Mouse (Mus musculus): ENCODE data around the gene Cgrrf1.

Gene Cgrrf1

DNA sequence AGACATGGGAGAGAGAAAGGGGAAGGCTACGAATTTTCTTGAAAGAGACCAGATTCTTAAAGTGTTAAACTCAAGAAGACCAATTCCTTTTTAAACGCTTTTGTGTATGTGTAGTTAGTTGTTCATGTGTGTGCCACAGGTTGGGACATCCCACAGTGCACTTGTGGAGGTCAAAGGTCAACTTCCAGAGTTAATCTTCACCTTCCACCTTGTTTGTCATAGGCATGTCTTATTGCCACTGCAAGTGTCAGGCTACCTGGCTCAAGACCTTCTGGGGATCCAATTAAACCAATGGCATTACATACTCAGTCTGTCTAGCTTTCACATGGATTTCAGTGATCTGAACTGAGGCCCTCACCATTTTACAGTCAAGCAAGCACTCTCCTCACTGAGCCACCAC is 7.9 kb upstream of the Cgrrf1 start:
- DNase-seq (ENCODE audit: low spot score in 2 of 2), result no peak

DNA sequence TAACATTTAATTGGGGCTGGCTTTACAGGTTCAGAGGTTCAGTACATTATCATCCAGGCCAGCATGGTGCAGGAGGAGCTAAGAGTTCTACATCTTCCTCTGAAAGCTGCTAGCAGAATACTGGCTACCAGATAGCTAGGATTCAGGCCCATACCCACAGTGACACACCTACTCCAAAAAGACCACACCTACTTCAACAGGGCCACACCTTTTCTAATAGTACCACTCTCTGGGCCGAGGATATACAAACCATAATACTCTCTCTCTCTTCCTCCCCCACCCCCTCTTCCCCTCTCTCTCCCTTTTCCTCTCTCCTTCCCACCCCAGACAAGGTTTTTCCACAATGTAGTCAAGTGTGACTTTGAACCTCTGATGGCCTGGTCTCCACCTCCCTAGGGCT is 4.5 kb upstream of the Cgrrf1 start:
- no peak for DNase-seq (ENCODE audit: low spot score in 2 of 2)

DNA sequence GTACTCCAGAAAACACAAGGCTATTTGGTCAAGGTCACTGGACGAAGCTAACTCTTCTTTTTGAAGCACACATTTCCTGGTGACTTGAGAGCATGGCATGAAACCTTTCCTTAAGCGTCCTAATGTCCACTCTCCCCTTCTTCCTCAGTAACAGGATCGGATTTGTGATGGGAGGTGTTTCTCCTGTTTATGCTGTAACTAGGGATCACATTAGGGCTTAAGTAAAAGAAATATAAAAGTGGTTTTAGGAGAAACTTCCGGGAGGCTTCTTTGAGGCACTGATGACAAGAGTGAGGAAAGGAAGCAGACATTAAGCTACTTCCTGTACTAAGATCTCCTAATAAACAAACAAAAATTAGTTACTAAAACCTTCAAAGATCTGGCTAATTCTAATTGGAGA is 630 bp upstream of the Cgrrf1 start:
- no peak for DNase-seq (ENCODE audit: low spot score in 2 of 2)

DNA sequence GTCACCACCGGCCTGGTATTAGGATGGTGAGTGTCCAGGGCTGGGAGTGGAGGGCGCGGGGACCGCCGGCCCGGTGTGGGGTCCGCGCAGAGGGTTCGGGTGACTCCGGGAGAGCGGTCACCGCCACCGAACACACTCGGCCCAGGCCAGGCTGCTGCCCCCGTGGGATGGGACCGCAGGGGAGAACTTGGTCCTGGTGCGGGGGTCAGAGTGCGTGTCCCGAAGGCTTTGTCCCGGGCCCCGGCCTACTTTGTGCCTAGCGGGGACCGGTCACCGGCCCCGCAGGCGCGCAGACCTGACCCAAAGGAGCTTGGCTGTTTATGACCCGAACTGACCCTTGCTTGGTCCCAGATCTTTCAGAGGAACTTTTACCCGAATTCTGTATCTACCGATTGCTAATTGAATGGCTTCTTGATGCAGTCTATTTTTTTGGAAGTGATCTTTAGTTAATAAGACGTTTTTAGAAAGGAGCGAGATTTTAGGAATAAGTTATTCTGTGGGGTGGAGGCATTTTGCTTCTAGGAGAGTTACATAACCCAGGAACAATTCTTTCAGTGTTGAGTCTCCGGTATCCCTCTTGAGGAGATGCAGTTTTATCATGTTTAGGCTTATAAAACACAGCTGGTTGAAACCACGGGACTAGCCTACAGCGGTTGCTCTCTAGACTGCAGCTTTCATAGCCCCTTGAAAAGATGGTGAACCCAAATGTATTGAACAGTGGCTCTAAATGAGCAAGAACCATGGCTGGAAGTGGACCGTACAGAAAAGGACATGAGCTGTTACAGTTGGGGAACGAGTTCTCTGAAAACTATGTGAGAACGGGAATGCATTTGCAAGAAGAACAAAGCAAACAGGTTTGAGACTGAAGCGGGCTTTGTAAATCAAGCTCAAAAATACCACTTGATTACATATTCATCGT is 688 bp downstream of the Cgrrf1 start:
- DNase-seq (ENCODE audit: low spot score in 2 of 2), result no peak

DNA sequence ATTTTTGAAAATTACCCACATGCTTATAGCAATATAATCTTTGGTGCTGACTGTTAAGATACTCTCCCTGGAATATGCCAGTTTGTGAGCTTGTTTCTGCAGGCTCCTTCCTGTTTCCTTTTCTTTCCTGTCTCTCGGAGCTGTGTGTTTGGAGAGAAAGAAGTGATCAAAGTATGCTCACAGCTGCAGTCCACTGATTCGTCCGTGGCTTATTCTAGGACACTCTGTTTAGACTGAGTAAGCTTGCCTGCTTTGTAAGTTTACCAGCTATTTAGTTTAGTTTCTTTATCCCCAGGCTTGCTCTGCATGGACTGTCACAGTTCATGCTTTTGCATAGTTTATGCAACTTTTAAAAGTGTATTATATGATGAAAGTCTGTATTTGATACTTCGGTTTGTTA is 7.4 kb downstream of the Cgrrf1 start:
- DNase-seq (ENCODE audit: low spot score in 2 of 2), result no peak

DNA sequence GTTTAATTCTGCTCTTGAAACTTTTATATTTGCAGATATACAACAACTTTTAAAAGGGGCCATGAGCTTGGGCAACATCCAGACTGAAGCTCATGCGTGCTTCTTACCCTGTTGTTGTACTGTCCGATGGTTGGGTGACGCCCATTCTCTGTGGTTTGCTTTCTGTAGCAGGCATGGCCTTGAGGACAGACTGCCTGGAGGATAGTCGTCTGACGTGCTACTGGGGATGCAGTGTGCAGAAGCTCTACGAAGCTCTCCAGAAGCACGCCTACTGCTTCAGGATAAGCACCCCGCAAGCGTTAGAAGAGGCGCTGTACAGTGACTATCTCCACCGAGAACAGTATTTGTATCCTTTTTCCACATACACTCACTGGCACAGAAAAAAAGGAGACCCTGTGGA is 13.8 kb downstream of the Cgrrf1 start:
- no peak for DNase-seq (ENCODE audit: low spot score in 2 of 2)

DNA sequence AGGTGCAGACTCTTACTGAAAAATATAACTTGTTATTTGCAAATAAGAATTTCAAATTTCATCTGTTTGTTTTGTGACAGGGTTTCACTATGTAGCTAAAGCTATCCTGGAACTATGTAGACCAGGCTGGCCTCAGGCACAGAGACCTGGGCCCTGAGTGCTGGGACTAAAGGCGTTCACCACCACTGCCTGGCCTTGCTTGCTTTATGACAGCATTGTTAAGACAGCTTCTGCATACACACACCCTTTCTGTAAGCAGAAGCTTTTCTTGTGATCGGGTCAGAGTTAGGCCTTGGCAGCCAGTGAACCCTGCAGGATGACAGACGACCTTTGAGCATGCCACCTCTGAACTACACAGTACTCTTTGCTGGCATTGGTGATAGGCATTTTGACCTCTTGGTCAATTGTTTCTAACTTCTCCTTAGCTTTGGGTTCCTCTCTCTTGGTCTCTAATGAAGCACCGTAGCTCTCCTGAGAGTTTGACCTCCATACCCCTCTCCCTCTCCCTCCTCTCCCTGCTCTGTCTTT is 16.2 kb downstream of the Cgrrf1 start:
- DNase-seq (ENCODE audit: low spot score in 2 of 2), result no peak

DNA sequence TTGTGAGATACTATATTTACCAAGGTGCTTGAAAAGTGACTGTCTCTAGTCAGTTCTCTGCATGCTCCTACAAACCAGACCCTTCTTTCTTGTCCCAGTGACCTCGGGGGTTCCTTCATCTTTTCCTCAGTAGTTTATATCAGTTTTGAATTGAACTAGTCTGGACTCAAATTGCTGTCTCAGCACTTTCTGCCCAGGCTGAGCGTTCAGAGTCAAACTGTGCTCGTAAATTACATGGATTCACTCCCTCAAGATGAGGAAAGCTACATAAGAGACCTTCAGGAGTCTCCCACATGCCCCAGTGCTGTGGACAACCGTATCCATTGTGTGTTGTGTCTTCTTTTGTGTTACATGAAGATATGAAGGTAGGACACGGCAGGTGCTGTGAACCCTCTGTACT is 16.8 kb downstream of the Cgrrf1 start:
- DNase-seq (ENCODE audit: low spot score in 2 of 2), result no peak

DNA sequence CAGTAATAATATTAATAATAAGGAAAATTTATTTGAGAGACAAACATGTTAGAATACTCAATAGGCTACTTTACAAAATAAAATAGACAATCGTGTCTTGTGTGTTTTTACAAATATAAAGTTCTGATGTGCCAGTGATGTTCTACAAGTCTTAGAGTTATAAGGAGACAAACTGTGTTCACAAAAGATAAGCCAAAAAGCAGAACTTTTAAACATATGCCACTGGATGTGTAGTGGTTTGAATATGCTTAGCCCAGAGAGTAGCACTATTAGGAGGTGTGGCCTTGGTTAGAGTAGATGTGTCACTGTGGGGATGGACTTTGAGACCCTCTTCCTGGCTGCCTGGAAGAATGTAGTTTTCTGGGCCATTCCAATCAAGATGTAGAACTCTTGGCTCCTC is 17.8 kb downstream of the Cgrrf1 start:
- DNase-seq (ENCODE audit: low spot score in 2 of 2), result no peak

DNA sequence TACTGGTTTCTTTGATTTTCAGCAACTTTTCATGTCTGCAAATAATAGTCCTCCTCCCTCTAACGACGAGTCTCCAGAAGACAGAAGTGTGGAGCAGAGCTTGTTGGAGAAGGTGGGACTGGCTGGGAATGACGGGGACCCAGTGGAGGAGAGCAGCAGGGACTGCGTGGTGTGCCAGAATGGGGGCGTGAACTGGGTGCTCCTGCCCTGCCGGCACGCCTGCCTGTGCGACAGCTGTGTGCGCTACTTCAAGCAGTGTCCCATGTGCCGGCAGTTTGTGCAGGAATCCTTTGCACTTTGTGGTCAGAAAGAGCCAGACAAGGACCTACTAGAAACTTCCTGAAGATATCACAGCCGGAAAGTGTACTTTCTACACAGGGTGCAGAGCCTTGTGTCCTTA is 21.8 kb downstream of the Cgrrf1 start:
- no peak for DNase-seq (ENCODE audit: low spot score in 2 of 2)

DNA sequence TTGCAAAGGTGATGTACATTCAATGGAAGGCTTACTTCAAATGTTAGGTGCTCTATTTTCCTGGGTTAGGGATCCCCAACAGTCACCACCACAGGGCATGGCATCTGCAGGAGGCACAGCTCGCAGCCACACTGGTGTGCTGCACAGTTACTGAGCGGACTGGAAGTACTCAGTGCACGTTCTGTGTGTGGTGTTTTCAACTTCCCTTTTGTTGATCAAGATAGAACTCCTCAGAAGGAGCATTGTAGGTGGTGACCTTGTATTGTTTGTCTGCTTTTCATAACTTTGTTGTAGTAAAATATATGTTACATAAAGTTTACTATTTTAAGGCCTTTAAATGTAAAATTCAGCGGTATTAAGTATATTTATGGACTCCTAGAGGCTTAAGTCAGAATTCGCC is 31.0 kb downstream of the Cgrrf1 start:
- no peak for DNase-seq (ENCODE audit: low spot score in 2 of 2)

DNA sequence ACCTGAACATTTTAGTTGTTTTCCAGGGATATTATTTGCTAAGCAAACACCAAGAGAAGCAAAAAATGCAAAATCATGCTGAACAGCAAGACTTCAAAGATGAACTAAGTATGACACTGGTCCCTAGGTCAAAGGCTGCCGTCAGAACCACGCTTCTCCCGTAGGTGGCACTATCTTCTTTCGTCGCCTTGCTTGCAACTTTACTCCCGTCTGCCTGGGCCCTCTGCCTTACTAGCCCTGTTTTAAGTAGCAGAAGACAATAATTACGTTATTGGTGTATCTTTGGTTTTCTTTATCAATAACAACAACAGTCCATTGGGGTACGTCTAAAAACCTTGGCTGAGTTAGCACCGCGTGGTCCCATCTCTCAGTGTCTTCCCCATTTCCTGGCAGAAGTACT is 49.0 kb downstream of the Cgrrf1 start:
- peak in 1 of 2 experiments; percentile 12 for DNase-seq (ENCODE audit: low spot score in 2 of 2)

DNA sequence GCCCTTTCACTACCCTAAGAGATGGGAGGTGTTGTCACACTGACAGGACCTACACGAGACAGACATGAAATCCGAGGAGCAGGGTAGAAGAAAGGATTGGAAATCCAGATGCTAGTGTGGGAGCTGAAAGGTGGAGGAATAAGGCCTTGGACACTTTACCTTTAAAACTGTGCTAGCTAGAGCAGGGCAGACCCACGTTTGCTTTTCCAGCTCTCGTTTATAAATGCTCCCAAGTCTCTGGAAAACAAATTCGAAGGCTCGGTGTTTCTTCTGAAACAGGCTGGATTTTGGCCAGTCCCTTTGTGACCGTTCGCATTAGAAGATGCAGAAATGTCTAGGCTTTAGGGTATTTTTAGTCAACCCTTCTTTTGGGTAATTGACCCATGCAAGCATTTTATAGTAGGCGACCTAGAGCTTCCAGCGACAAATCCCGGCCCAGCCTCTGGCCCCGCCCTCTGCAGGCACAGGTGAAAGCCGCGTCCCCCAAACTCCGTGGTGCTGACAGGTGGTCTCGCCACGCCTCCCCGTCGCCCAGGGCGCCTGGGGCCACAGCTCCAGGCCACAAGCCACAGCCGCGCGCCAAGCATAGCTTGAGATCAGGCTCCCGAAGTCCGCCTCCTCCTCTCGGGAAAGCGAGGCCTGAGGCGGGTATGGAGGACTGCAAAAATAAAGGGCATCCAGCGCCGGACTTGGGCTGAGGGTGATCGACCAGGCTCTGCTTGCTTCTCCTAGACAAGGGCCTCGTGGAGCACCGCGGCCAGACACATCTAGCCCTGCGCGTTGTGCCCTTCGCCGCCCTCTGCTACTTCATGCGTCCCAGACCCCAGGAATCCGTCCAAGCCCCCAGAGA is 49.9 kb downstream of the Cgrrf1 start:
- DNase-seq (ENCODE audit: low spot score in 2 of 2), result peak in 1 of 2 experiments; percentile 19

DNA sequence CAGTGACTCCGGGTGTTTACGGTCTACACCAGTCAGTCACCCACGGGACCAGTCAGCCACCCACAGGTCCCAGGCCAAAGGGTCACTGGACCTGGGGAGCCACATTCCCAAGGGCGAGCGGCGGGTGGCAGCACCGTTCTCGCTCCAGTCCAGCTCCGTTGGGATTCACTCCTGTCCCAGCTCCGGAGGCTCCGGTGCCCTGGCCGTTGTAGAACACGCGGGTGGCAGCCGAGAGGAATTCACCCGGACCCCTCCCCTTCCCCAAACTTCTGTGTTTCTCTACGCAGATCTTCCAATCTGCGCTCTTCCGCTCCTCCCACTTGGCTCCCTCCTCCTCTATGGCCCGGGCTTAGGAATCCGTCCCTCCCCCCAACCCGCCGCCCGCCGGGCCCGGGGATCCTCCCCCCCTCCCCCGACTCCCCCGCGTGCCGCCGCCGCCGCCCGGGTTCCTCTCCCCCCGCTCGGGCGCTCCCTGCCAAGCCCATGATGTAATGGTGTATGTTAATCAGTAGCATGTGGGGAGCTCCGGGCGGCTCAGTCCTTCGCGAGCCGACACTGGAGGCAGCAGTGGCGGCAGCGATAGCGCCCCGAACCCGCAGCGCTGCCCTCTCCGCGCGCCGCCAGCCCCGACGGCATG is 50.6 kb downstream of the Cgrrf1 start, which contains the start of gene Samd4:
Gene Samd4, plus strand, starts transcription at position 424 of the 637 bp plus-strand sequence.
- peak in 1 of 2 experiments; percentile 15 for DNase-seq (ENCODE audit: low spot score in 2 of 2)

DNA sequence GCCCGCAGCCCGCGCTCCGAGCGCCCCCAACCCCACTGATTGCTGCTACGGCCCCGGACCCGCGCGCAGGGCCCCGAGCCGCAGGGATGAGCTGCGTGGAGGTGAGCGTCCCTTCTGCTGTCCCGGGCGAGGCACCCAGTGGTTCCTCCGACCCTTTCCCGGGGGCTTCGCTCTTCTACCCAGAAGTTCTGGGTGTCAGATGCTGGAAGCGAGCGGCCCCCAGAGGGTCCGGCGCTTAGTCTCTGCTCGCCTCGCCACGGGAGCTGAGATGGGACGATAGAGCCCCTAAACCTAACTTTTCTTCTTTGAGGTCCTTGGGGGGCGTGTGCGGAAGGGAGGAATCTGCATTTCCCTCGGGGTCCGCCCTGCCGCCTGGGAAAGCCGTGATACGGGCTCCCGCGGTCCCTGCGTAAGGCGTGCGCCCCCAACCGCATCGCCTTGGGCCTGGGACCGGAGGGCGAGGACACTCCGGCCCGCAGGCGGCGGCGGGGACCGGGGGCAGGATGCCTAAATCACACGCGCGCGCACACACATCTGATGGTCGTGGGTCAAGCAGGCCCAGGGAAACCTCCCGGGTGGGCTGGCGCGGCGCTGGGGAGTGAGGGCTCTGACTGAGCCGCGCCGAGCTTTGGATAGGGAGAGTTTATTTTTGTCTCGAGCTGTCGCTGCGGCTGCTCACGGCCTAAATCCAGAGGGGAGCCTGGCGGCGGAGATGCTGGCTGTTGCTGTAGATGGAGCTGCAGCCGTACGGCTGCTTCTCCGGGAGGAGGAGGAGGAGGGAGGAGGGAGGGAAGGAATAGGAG is 51.3 kb downstream of the Cgrrf1 start:
- DNase-seq (ENCODE audit: low spot score in 2 of 2), result peak; percentile 35 to 39

DNA sequence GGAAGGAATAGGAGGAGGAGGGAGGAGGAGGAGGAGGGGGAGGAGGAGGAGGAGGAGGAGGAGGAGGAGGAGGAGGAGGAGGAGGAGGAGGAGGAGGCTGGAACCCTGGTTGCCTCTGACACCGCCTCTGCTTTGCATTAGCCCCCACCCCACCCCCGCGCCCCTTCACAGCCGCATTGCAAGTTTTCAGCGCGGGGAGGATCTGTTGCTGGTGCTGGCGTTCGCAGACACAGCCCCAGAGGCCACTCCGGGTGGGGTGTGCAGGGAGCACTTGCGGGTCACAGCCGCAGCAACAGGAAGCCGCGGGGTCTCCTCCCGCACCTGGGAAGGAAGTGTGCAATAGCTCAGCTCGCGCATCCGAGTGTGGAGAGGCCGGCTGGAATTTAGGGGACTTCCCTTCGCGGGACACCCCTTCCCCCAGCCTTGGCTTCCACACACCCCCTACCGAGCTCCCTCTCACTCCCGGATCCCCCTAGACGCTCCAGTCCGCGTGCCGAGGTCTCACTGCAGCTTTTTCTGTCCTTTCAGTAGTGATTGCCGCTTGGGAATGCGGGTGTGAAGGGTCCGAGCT is 52.0 kb downstream of the Cgrrf1 start:
- DNase-seq (ENCODE audit: low spot score in 2 of 2), result peak; percentile 29 to 32

DNA sequence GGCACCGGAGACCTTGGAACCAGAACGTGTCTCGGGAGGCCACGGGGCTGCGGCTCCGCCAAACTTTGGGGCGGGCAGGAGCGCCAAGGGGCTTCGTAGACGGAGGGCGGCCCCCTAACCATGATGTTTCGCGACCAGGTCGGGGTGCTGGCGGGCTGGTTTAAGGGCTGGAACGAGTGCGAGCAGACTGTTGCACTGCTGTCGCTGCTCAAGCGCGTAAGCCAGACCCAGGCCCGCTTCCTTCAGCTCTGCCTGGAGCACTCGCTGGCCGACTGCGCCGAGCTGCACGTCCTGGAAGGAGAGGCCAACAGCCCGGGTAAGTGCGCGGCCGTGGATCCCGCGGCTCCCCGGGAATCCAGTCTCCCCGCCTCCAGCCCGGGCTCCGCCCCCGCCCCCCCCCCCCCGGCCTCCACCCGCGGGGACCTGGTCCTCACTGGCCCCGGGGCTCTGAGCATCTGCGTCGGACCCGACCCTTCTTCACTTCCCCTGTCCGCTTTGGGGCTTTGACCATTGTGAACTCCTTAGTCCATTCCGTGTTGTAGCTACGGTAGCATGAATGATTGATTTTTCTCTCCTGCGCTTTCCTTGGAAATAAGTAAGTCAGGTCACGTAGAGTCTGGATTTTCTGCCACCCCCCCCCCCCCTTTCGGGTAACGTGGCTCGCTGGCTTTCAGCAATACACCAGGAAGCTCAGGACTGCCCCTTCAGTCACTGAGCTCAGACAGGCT is 52.9 kb downstream of the Cgrrf1 start:
- peak; percentile 34 to 39 for DNase-seq (ENCODE audit: low spot score in 2 of 2)

DNA sequence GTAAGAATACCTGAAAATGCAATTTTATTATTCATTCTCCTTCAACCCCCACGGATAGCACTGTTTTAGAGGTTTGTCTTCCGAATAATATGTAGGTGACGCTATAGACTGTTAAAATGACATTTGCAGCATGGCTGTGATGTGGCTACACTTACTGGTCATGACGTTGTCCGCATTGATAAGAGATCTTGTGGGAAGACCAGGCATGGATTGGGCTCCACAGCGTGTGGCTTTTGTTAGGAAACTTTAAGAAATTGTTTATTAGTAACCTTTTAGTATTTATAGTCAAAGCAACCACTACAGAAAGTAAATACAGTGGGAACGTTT is 53.5 kb downstream of the Cgrrf1 start:
- DNase-seq (ENCODE audit: low spot score in 2 of 2), result no peak

DNA sequence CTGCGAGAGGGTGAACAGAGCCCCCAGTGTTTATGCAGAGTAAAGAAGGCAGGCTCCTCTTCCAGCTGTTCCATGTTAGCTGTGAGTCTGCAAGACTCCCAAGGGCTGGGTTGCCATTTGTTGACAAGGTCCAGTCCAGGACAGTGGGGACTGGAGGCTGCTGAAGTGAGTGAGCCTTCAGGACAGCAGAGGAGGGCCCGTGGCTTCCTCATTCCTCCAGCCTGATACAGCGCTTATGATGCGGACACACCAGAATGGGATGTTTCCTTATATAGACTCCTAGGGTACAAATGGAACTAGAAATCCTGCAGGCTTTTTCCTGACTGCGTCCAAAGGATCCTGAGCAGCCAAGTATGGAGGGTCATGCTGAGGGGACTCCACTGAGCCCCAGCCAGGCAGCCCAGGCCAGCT is 54.0 kb downstream of the Cgrrf1 start:
- no peak for DNase-seq (ENCODE audit: low spot score in 2 of 2)

DNA sequence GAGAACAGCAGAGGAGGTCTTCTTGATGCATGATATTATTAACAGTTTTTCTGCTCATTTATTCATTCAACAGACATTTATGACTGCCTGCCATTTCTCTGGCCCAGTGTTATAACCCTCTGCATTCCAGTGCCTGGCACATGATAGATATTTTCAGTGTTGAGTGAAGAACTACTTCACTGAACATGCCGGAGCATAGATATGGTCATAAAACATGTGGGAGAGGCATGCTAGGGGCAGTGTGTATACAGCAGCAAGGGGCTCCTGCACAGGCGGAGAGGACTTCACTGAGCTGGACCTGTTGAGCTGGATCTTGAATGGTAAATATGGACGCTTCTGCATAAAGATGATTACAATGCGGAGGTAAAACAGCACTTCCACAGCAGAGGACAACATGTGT is 57.2 kb downstream of the Cgrrf1 start:
- no peak for DNase-seq (ENCODE audit: low spot score in 2 of 2)
